Mouse (Mus musculus): ENCODE results near the gene Gm27179. TPM values are rescaled to one million over a fixed set of nuclear protein-coding genes. Genes with fewer than 3 reads are reported as not detected.
"Not testable (repeated sequence)": the region's sequence is repeated elsewhere in the genome, so short reads cannot be mapped to it uniquely, and the experiment has no call there.

Gm27179 gene
- not detected in 2 replicates for total RNA-seq (2014; fragmentation: Nextera tagmentation)
- not detected in 2 replicates for total RNA-seq (2017)

DNA sequence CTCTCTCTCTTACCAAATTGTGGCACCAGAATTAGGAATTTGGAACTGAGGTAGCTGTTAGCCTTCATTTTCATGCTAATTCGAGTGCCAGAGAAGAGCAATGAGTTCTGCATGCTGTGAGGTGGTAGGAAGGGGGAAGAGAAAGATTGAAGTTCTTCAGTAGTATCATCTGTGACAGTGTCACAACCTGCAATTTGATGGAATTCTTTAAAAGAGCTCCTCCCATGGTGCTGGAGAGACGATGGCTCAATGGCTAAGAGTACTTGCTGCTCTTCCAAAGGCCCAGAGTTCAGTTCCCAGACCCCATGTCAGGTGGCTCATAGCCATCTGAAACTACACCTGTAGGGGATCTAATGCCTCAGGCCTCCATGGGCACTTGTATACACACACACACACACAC is at the start of gene Gm27179:
TSS of gene Gm27179 (minus strand) at position 101 of the 400 bp plus-strand sequence.
- ATAC-seq (replicated peaks; ENCODE audit: low FRiP score, low TSS enrichment, poor library complexity, severe bottlenecking): not testable (repeated sequence)

DNA sequence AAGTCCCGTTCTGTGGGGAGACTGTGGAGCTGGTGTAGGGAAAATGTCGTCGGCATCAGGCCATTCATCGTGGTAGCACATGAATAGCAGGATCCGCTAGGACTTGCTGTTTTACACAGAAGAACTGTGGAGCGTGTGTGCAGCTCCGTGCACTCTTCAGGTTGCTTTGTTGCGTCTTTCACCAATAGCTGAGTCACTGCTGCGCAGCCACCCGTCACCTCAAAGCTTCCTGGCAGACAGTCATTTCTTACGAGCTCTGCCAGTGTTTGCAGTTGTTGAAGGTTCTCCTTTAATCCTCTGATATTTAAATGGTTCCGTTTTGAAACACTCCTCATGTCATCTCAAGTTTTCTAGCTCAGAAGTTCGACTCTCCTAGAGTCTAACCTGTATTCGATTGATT is 45.2 kb upstream of the Gm27179 start:
- peak; percentile 36; the same call in 1 of the 2 replicates for ATAC-seq (replicated peaks; ENCODE audit: low FRiP score, low TSS enrichment, poor library complexity, severe bottlenecking)

DNA sequence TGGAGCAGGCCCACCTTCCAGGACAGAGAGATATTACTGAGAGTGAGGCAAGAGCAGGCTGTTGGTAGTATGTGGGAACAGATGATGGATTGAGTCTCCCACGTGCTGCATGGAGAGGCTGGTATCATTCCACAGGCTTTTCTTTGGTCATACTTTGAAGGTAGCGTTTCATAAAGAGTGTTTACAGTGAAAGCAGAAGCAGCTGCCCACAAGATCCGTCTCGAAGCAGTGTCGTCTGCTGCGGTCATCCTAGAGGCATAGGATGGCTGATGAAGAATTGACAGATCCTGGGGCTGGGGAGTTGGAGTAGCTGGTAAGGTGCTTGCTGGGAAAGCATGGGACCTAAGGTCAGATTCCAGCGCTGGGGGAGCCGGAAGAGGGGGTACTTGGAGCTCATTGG is 44.5 kb upstream of the Gm27179 start:
- ATAC-seq (replicated peaks; ENCODE audit: low FRiP score, low TSS enrichment, poor library complexity, severe bottlenecking): not testable (repeated sequence)

DNA sequence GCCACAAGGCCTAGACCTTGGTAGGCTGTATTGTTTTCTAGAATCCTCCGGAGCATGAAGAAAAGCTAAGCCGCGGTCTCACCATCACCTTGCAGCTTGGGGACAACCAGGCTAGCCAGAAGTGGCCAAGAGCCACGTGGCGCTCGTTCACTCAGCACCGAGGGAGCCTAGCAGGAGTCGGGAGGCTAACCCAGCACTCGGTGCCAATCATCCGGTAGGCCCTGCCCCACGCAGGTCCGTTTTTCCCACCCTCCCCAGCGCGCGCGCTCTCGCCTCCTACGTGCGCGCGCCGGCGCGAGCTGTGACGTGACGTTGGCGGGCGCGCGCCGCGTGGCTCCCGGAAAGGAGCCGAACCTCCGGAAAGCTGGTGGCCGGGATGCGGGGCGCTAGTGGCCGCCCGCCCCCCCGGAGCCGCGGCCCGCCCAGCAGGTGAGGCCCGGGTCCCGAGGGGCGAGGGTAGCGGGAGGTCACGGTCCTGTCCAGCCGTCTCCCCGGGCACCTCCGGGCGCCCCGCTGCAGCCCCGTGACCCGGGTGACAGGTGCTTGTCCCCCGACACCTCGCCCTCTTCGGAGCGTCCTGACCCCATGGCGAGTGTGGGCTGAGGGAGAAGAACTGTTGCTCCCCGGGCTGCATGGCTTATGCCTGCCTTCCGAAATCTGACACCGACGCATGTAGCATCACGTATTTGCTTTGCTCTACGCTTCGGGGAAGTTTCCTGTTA is 42.9 kb upstream of the Gm27179 start, which contains the start of gene Entpd4b:
TSS of gene Entpd4b (plus strand) at position 315 of the 722 bp plus-strand sequence.
- ATAC-seq (replicated peaks; ENCODE audit: low FRiP score, low TSS enrichment, poor library complexity, severe bottlenecking): peak; percentile 92

DNA sequence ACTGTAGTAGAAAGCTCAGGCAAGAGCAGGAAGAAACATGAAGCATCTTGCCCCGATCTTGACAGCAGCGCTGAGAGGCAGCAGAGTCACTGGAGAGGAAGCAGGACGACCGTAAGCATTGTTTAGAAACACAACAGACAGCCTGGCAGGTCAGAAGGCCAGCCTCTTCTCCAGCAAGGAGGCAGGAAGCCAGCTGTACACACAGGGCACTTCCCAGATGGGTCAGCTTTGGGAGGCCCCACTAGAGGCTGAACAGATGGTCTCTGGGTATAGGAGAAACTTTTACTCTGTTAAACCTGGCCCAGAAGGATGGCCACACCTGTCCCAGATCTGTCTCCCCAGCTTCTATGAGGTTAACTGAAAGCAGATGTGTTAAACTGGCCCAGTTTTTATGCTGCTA is 35.0 kb upstream of the Gm27179 start:
- ATAC-seq (replicated peaks; ENCODE audit: low FRiP score, low TSS enrichment, poor library complexity, severe bottlenecking): not testable (repeated sequence)

DNA sequence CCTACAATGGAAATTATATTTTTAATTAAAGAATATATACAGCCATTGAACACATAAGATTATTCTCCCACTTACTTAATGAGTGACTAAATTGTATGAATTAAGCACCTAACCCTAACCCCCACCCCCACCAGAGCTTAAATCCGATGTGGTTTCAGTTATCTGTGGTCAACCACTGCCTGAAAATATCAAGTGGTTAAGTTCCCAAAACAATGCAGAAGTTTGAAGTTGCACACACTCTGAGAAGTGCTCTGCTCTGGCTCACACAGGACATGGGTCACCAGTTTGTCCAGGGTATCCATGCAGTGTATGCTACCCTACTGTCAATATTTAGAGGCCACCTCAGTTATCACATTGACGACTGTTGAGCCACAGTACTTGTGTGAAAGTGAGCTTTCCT is 32.7 kb upstream of the Gm27179 start:
- ATAC-seq (replicated peaks; ENCODE audit: low FRiP score, low TSS enrichment, poor library complexity, severe bottlenecking): not testable (repeated sequence)

DNA sequence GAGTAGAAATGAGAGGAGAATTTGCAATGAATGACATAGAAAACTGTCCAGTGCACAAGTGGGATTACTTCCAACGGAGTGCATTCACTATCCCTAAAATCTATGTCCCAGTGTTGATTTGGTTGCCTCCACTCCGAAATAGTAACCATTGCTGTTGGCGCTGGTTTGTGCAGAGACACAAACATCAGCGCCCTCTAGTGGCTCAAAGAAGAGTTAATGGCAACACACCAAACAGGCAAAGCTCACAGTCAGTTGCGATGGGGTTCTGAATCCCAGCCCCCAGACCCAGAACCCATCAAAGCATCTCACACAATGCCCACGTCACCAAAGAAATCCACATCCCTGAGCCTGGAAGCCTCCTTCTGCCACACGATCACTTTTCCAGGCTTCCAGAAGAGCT is 31.7 kb upstream of the Gm27179 start:
- ATAC-seq (replicated peaks; ENCODE audit: low FRiP score, low TSS enrichment, poor library complexity, severe bottlenecking): not testable (repeated sequence)

DNA sequence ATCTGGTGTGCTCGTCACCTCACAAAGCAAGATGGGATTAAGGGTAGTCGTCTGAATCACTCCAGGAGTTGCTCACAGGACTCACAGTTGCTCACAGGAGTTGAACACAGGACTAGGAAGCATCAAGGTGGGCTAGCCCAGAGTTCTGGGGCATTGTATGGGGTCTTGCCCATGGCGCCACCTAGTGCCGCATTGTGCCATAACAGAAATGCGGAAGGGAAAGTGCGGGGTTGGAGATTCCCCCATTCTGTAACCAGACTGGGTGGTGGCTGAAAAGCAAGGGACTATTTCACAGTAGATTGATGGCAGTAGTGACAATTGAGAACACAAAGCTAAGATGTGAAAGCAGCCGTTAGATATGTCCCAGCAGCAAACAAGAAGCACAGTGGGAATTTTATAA is 30.3 kb upstream of the Gm27179 start:
- ATAC-seq (replicated peaks; ENCODE audit: low FRiP score, low TSS enrichment, poor library complexity, severe bottlenecking): not testable (repeated sequence)

DNA sequence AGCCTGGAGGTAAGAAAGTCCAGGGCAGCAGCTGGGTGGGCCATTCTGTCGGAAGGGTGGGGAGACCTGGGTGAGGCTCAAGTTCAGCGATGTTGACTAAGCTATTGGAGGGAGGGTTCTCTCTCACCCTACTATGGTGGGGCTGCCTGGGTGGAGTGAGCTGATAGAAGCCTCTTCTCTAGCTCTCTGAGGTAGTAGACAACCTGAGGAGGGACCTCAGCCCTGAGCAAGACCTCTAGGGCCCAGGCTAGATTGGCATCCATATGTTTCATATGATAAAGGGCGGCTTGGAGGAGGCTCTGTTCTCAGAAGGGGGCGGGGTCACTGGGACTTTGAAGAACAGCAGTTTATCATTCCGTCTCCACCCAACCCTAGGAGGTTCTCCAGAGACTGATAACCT is 27.8 kb upstream of the Gm27179 start:
- ATAC-seq (replicated peaks; ENCODE audit: low FRiP score, low TSS enrichment, poor library complexity, severe bottlenecking): peak; percentile 87

DNA sequence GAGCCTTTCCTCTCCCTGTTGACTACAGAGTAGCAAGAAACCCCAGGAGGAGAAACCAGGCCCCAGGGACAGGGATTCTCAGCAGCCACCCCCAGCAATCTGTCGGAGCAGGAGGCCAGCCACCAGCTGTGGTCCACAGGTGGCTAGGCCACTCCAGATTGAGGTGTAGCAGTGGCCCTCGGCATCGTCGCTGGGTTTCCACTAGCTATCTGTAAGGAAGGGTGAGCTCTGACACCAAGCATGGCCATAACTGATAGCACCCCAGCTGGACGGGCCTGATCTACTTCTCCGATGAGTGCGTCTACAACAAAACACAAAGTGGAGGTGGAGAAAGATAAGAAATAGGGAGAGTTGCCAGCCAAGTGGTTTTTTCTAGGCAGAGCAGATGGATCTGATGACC is 24.2 kb upstream of the Gm27179 start:
- ATAC-seq (replicated peaks; ENCODE audit: low FRiP score, low TSS enrichment, poor library complexity, severe bottlenecking): peak; percentile 87

DNA sequence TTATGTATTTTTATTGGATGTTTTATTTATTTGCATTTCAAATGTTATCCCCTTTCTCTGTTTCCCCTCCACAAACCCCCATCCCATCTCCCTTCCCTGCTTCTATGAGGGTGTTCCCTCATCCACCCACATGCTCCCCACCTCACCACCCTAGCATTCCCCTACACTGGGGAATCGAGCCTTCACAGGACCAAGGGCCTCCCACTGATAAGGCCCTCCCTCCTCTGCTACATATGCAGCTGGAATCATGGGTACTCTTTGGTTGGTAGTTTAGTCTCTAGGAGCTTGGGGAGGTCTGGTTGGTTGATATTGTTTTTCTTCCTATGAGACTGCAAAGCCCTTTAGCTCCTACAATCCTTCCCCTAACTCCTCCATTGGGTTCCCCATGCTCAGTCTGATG is 13.9 kb upstream of the Gm27179 start:
- not testable (repeated sequence) for ATAC-seq (replicated peaks; ENCODE audit: low FRiP score, low TSS enrichment, poor library complexity, severe bottlenecking)

DNA sequence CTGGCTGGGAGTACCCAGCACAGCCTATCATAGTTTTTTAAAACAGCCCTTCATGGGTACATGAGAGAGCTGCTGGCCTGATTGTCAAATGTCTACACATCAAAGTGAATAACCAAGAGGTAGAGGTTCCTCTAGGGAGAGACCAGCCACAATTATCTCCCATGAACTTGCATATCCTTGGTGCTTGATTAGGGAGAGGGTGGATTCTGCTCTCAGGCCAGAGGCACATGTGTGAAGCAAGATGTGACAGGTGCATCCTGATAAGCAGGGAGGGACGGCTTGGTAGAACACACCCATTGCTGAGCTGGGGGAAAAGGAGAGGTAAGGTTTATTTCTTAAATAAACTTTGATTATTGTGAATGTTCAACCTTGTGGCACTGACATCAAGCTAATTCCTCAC is 10.7 kb upstream of the Gm27179 start:
- ATAC-seq (replicated peaks; ENCODE audit: low FRiP score, low TSS enrichment, poor library complexity, severe bottlenecking): peak; percentile 97

DNA sequence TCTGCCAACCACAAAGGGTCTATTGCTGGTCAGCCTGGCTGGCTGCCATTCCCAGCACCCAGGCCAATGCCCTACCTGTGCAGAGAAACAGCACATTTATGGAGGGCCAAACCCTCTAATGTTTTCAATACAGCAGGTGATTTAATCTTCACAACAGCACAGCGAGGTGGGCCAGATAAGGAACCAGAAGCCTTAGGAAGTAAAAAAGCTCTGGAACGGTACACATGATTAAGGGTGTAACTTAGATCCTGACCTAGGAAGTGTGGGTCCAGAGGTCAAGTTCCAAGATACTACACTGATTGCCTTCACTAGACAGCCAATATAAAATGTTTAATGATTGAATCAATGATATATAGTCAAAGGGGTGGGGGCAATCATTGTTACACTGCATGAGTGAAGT is 8.5 kb upstream of the Gm27179 start:
- not testable (repeated sequence) for ATAC-seq (replicated peaks; ENCODE audit: low FRiP score, low TSS enrichment, poor library complexity, severe bottlenecking)

DNA sequence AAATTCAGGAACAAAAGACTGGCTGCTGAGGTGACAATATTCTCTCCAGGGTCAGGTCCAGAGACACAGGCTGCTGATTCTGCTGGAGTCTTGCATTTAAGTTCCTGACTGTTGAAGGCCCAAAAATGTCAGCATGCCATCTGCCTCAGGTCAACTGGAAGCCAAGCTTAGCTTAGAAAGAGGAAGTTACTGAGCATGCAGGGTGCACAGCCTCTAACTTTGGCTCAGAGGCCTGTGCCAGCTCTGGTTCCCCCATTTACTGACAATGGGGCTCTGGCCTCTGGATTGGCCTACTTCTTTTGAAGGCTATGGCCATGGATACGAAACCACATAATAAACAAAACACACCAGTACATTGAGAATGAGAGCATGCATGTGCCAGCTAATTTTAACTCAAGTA is 5.3 kb downstream of the Gm27179 start:
- not testable (repeated sequence) for ATAC-seq (replicated peaks; ENCODE audit: low FRiP score, low TSS enrichment, poor library complexity, severe bottlenecking)

DNA sequence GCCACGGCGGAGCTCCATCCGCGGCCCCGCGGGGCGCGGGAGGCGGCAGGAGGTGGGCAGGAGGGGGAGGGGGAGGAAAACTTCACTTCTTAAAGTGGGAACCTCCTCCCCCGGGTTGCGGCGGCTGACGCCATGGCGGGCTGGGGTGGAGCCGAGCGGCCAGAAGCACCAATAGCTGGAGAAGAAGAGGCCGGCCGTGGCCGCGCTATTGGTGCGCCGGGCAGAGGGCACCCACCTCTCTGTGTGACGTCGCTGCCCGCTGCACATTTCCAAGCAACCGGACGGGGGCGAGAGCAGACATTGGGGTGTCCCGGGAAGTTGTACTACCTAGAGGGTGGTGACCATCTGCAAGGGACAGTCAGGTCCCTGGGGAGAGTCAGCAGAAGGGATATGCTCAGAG is 9.2 kb downstream of the Gm27179 start, which contains the start of gene Gm16867:
TSS of gene Gm16867 (minus strand) at position 189 of the 400 bp plus-strand sequence.
- peak; percentile 95 for ATAC-seq (replicated peaks; ENCODE audit: low FRiP score, low TSS enrichment, poor library complexity, severe bottlenecking)

DNA sequence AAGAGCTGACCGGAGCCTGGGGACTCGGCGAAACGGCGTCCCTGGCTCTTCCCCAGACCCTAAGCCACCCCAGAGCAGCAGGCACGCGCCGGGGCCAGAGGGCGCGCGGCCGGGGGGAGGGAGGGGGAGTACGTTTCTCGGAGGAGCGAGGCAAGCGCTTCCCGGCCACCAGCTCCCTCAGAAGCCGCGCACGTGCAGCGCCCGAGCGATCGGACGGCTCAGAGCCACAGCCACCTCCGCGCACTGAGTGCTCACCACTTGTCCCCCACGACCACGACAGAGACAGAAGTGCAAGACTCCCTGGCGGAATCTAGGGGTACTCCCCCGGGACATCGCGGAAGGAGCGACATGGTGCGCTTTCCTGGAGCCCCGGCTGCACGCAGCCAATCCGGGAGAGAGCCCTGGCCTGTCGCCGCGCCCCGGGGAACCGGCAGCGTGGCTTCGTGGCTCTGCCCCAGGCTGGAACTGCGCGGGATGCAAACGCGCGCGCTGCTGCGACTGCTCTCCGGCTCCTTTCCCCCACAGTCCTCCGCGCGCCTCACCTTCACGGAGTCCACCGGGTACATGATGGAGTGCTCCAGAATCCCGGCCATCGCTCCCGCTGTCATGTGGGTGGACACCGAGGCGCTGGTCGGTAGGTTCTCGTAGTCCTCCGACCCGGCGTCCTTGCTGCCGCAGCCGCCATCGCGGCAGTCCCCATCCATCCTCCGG is 9.8 kb downstream of the Gm27179 start:
- peak; percentile 54 for ATAC-seq (replicated peaks; ENCODE audit: low FRiP score, low TSS enrichment, poor library complexity, severe bottlenecking)

DNA sequence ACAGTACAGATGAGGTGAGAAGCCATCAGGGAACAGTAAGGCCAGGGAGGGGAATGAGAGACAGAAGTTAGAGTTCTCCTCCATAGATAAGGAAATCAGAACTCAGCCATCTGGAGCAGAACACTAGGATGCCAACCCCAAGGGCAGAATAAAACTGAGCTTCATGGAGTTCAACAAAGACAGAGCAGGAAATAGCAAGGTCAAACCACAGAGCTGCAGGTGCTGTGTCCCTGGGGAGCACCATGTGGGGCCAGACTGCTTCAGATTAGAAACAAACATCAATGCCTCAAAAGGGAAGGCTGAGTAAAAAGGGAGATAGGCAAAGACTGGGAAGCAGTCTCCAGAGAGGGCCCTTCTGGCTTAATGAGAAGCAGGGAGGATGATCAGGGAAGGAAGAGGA is 16.1 kb downstream of the Gm27179 start:
- peak; percentile 56 for ATAC-seq (replicated peaks; ENCODE audit: low FRiP score, low TSS enrichment, poor library complexity, severe bottlenecking)

DNA sequence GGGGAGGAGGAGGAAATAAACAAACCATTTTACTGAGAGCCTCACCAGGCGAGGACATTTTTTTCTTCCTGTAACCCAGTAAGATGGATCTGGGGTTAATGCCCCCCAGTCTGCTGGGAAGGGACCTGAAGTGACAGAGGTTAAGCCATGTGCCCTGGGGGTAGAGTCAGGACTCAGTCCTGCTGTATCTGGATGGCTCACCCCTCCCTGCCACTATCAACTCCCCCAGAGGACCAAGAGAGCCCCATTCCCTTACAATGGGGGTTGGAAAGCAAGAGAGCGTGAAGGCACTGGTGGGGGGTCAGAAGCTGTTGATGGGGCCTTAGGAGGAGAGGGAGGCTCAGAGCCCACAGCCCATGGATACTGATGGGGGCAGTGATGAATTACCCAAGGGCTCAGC is 17.4 kb downstream of the Gm27179 start:
- ATAC-seq (replicated peaks; ENCODE audit: low FRiP score, low TSS enrichment, poor library complexity, severe bottlenecking): 0 out of 2 replicates have a peak, but pooled peaks have one; percentile 29

DNA sequence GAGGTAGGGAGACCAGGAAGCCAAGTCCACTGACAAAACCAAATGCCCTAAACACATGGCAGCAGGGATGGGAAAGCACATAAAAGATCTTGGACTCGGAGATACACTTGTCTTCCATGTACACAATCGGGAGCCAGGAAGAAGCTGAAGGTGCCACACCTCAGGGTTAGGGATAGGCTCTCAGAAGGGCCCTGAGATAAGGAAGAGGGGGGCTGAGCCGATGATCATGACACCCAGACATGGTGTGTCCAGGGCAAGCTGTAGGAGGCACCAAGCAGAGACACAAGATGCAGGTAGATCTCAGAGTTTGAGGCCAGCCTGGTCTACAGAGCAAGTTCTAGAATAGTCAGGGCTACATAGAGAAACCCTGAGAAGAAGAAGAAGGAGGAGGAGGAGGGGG is 17.8 kb downstream of the Gm27179 start:
- peak; percentile 80 for ATAC-seq (replicated peaks; ENCODE audit: low FRiP score, low TSS enrichment, poor library complexity, severe bottlenecking)

DNA sequence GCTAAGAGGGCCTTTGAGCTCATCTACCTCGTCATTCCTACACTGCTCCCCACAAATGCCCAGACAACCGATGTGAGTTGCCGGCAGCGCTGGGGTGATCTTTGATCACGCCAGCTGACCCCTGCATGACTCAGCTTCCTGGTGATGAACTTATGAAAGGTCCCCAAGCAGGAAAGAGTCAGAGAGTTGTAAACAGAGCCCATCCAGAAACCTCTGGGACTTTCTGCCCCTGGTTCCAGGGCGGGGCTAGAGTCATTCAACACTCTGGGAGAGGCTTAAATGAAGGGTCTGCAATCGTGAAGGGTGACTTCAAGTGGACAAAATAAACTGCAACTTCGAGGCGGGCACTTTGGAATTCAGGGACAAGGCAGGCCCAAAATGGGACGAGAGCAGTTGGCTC is 24.3 kb downstream of the Gm27179 start:
- ATAC-seq (replicated peaks; ENCODE audit: low FRiP score, low TSS enrichment, poor library complexity, severe bottlenecking): not testable (repeated sequence)
